Mouse (Mus musculus) cerebral cortex, adult 2 months (tissue): Measurements from ENCODE around the gene Vmn1r160.

Experiments used
- WGBS: fragments of 180-500 bp; shearing (Covaris S2); methylation state at CpG from one replicate; pipeline ENCODE4 v1.1.7; 2018; 5-methylcytosine and 5-hydroxymethylcytosine counted together

Gene Vmn1r160

GRCm38 (mm10) chr7:22870924-22871323, at the start of gene Vmn1r160:
Gene Vmn1r160 (plus strand): TSS chr7:22871224.
- 36% methylated on average over 1 of the region's 3 CpGs for WGBS

GRCm38 (mm10) chr7:22843505-22843904, 27.5 kb upstream of the Vmn1r160 start, which contains the start of gene Vmn1r159:
Gene Vmn1r159 (minus strand): TSS chr7:22843605.
- 61% methylated on average over 3 of the region's 3 CpGs for WGBS
